Comparison of ENCODE assay signal across 26 mouse cellular contexts in the genomic region with DNA sequence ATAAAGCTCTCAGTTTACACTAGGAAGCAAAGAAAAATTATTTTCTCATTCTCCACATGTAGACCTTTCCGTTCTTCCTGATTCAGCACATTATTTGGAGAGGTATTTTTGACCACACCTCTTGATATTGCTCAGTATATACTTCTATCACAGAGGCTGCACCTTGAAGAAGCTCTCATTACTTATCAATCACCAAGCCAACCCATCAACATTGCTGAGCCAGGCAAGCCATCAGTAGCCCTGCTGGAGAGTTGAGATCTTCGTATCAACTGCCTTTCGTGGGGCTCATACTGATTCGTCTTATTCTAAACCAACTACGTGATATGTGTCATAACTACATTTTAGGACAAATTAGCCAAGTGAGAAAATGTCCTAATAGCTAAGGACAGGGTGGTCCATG. TPM values are rescaled to one million over a fixed set of nuclear protein-coding genes. Genes with fewer than 3 reads are reported as not detected.
DNase-seq lines count a peak whose midpoint lies in the region; ATAC-seq lines count a peak whose summit lies in the region.
"Had no signal": no experiment of that assay in that cellular context is flagged by ENCODE, and none has a peak within 500 bp of the region (broad histone marks: within the 10 kb centered on the region; RNA-seq: fewer than 3 reads in every experiment).

No protein-coding gene starts in this region.

- intact Hi-C loops in left cerebral cortex, postnatal 10 days (cut with DNase I), result no loop called here
- intact Hi-C loops in left cerebral cortex, postnatal 25 days (cut with DNase I), result no loop called here
- intact Hi-C loops in heart, postnatal 25 days (cut with DNase I), result no loop called here

- peak overlapping the region; percentile 72; the same call in 1 of the 2 replicates for H3K27ac ChIP-seq in liver, embryonic 12.5 days
- H3K27ac ChIP-seq in liver, embryonic 16.5 days (ENCODE audit: low read length), result no peak overlapping the region
- H3K27ac ChIP-seq in hindbrain, embryonic 11.5 days (ENCODE audit: low read depth, low read length), result no peak overlapping the region
- H3K27ac ChIP-seq: embryonic facial prominence, embryonic 13.5 days; forebrain, embryonic 10.5 days; gastrocnemius, adult 2 months; heart, embryonic 10.5 days; hindbrain, embryonic 10.5 days; hindbrain, embryonic 15.5 days had no signal

- peaks cover 21% of the 10 kb centered on the region for H3K4me1 ChIP-seq in liver, embryonic 12.5 days
- peaks cover 4% of the 10 kb centered on the region; the same call in 1 of the 2 replicates for H3K4me1 ChIP-seq in liver, embryonic 16.5 days (ENCODE audit: control insufficient read depth, low read depth, low read length)
- H3K4me1 ChIP-seq in hindbrain, embryonic 11.5 days (replicated peaks; ENCODE audit: control insufficient read depth, insufficient read depth, low read length), result no peaks in the 10 kb centered on the region
- H3K4me1 ChIP-seq: embryonic facial prominence, embryonic 13.5 days; forebrain, embryonic 10.5 days; heart, embryonic 10.5 days; hindbrain, embryonic 10.5 days; hindbrain, embryonic 15.5 days had no signal

- 41% methylated on average over 5 of the region's 5 CpGs for WGBS in liver, embryonic 12.5 days (ENCODE audit: insufficient replicate concordance)
- 26% methylated on average over 5 of the region's 5 CpGs for WGBS in liver, embryonic 16.5 days (ENCODE audit: insufficient replicate concordance)
- 93% methylated on average over 5 of the region's 5 CpGs for WGBS in hindbrain, embryonic 11.5 days

- peak; percentile 57; the same call in 1 of the 2 replicates for ATAC-seq in erythroblast, adult 5-6 weeks (replicated peaks; ENCODE audit: low FRiP score, poor library complexity, severe bottlenecking)
- peak; percentile 83 for ATAC-seq in liver, embryonic 12.5 days
- ATAC-seq in liver, embryonic 16.5 days (ENCODE audit: low read depth), result peak; percentile 84
- no peak for ATAC-seq in hindbrain, embryonic 11.5 days (ENCODE audit: low FRiP score)
- ATAC-seq: forebrain, embryonic 14.5 days had no signal

- H3K9ac ChIP-seq in liver, embryonic 12.5 days, result no peak overlapping the region
- no peak overlapping the region for H3K9ac ChIP-seq in liver, embryonic 16.5 days (ENCODE audit: low read depth, low read length)
- H3K9ac ChIP-seq in hindbrain, embryonic 11.5 days (ENCODE audit: low read depth, low read length), result no peak overlapping the region
- H3K9ac ChIP-seq: embryonic facial prominence, embryonic 13.5 days; hindbrain, embryonic 15.5 days had no signal

- no peaks in the 10 kb centered on the region for H3K27me3 ChIP-seq in liver, embryonic 12.5 days (replicated peaks)
- no peaks in the 10 kb centered on the region for H3K27me3 ChIP-seq in liver, embryonic 16.5 days (ENCODE audit: control insufficient read depth, insufficient read depth, low read depth, low read length)
- no peaks in the 10 kb centered on the region for H3K27me3 ChIP-seq in hindbrain, embryonic 11.5 days (ENCODE audit: control insufficient read depth, insufficient read depth, low read length)
- H3K27me3 ChIP-seq: embryonic facial prominence, embryonic 13.5 days; hindbrain, embryonic 15.5 days had no signal

- no peaks in the 10 kb centered on the region for H3K9me3 ChIP-seq in liver, embryonic 12.5 days (replicated peaks)
- H3K9me3 ChIP-seq in liver, embryonic 16.5 days (replicated peaks; ENCODE audit: control insufficient read depth, low read length), result no peaks in the 10 kb centered on the region
- H3K9me3 ChIP-seq in hindbrain, embryonic 11.5 days (ENCODE audit: control insufficient read depth, low read length), result no peaks in the 10 kb centered on the region
- H3K9me3 ChIP-seq: embryonic facial prominence, embryonic 13.5 days; forebrain, embryonic 10.5 days; heart, embryonic 10.5 days; hindbrain, embryonic 10.5 days; hindbrain, embryonic 15.5 days had no signal

- no peaks in the 10 kb centered on the region for H3K36me3 ChIP-seq in liver, embryonic 12.5 days
- no peaks in the 10 kb centered on the region for H3K36me3 ChIP-seq in liver, embryonic 16.5 days (ENCODE audit: control insufficient read depth, insufficient read depth)
- no peaks in the 10 kb centered on the region for H3K36me3 ChIP-seq in hindbrain, embryonic 11.5 days (ENCODE audit: control insufficient read depth, insufficient read depth, low read length)
- H3K36me3 ChIP-seq: embryonic facial prominence, embryonic 13.5 days; forebrain, embryonic 10.5 days; heart, embryonic 10.5 days; hindbrain, embryonic 10.5 days; hindbrain, embryonic 15.5 days had no signal

- no peak overlapping the region for H3K4me3 ChIP-seq in liver, embryonic 12.5 days
- H3K4me3 ChIP-seq in liver, embryonic 16.5 days (ENCODE audit: low read depth, low read length), result no peak overlapping the region
- no peak overlapping the region for H3K4me3 ChIP-seq in hindbrain, embryonic 11.5 days (ENCODE audit: low read depth, low read length)
- H3K4me3 ChIP-seq: embryonic facial prominence, embryonic 13.5 days; forebrain, embryonic 10.5 days; gastrocnemius, adult 2 months; heart, embryonic 10.5 days; hindbrain, embryonic 10.5 days; hindbrain, embryonic 15.5 days had no signal

- H3K4me2 ChIP-seq in liver, embryonic 12.5 days, result 0 out of 2 replicates have a peak overlapping the region, but pooled peaks have one; percentile 8
- no peak overlapping the region for H3K4me2 ChIP-seq in liver, embryonic 16.5 days (ENCODE audit: low read depth, low read length)
- no peak overlapping the region for H3K4me2 ChIP-seq in hindbrain, embryonic 11.5 days (replicated peaks; ENCODE audit: low read depth, low read length)
- H3K4me2 ChIP-seq: embryonic facial prominence, embryonic 13.5 days; hindbrain, embryonic 15.5 days had no signal

- peak; percentile 60 for DNase-seq in c-Kit-positive CD71-positive TER-119-negative erythroid progenitor cells, embryonic 14.5 days (ENCODE audit: low read depth)
- no peak for DNase-seq in left cerebral cortex, postnatal 10 days (ENCODE audit: extremely low spot score in 1 of 2, low spot score in 2 of 2)
- DNase-seq in left cerebral cortex, postnatal 25 days (ENCODE audit: low spot score in 2 of 2), result no peak
- DNase-seq in heart, postnatal 25 days (ENCODE audit: low spot score), result no peak
- no peak for DNase-seq in hindbrain, embryonic 11.5 days (ENCODE audit: low spot score)
- DNase-seq: adrenal gland, postnatal 36 days; cerebellum, adult 11-12 months; cerebellum, adult 9-10 months; cerebellum, postnatal 25 days; gastrocnemius, adult 2 months; gastrocnemius, postnatal 25 days; heart, adult 11 months; heart, postnatal 10 days had no signal

RNA-seq across cellular contexts. Expression of a gene that starts 20.1 kb away (rescaled TPM):
- not detected in 2 replicates for total RNA-seq in erythroblast, adult 5-6 weeks (2015; ENCODE audit: low replicate concordance)
- total RNA-seq in erythroblast, adult 5-6 weeks (2017; ENCODE audit: low replicate concordance), result not detected in 2 replicates
- polyA plus RNA-seq in liver, embryonic 12.5 days (2016; fragmentation: Nextera tagmentation; extraction: Ambion mirVana), result not detected in 2 replicates
- polyA plus RNA-seq in liver, embryonic 16.5 days (2015; fragmentation: Nextera tagmentation; extraction: Ambion mirVana), result not detected in 2 replicates
- total RNA-seq in left cerebral cortex, postnatal 10 days (2021), result not detected
- total RNA-seq in left cerebral cortex, postnatal 25 days (2021), result not detected
- total RNA-seq in heart, postnatal 25 days (2021), result not detected
- polyA plus RNA-seq in hindbrain, embryonic 11.5 days (2014; fragmentation: Nextera tagmentation; extraction: Ambion mirVana), result not detected in 2 replicates
- total RNA-seq: adrenal gland, adult 18-20 months; adrenal gland, postnatal 36 days; gastrocnemius, adult 2 months; gastrocnemius, postnatal 25 days; heart, postnatal 10 days; MEL had no signal
- polyA plus RNA-seq: C2C12; embryonic facial prominence, embryonic 13.5 days; forebrain, embryonic 10.5 days; forebrain, embryonic 14.5 days; heart, embryonic 10.5 days; heart, embryonic 14.5 days; hindbrain, embryonic 10.5 days; hindbrain, embryonic 15.5 days had no signal

RNA-seq across cellular contexts. Expression of a gene that starts 30.4 kb away (rescaled TPM):
- total RNA-seq in erythroblast, adult 5-6 weeks (2015; ENCODE audit: low replicate concordance), result not detected in 2 replicates
- not detected in 2 replicates for total RNA-seq in erythroblast, adult 5-6 weeks (2017; ENCODE audit: low replicate concordance)
- polyA plus RNA-seq in liver, embryonic 12.5 days (2016; fragmentation: Nextera tagmentation; extraction: Ambion mirVana), result not detected in 2 replicates
- polyA plus RNA-seq in liver, embryonic 16.5 days (2015; fragmentation: Nextera tagmentation; extraction: Ambion mirVana), result not detected in 2 replicates
- not detected for total RNA-seq in left cerebral cortex, postnatal 10 days (2021)
- not detected for total RNA-seq in left cerebral cortex, postnatal 25 days (2021)
- not detected for total RNA-seq in heart, postnatal 25 days (2021)
- polyA plus RNA-seq in hindbrain, embryonic 11.5 days (2014; fragmentation: Nextera tagmentation; extraction: Ambion mirVana), result not detected in 2 replicates
- total RNA-seq: adrenal gland, adult 18-20 months; adrenal gland, postnatal 36 days; gastrocnemius, adult 2 months; gastrocnemius, postnatal 25 days; heart, postnatal 10 days; MEL had no signal
- polyA plus RNA-seq: C2C12; embryonic facial prominence, embryonic 13.5 days; forebrain, embryonic 10.5 days; forebrain, embryonic 14.5 days; heart, embryonic 10.5 days; heart, embryonic 14.5 days; hindbrain, embryonic 10.5 days; hindbrain, embryonic 15.5 days had no signal

RNA-seq across cellular contexts. Expression of a gene that starts 36.4 kb away (rescaled TPM):
- total RNA-seq in erythroblast, adult 5-6 weeks (2015; ENCODE audit: low replicate concordance), result 2.7 TPM in 1 of 2 replicates, not detected in the other
- total RNA-seq in erythroblast, adult 5-6 weeks (2017; ENCODE audit: low replicate concordance), result not detected in 2 replicates
- not detected in 2 replicates for polyA plus RNA-seq in liver, embryonic 12.5 days (2016; fragmentation: Nextera tagmentation; extraction: Ambion mirVana)
- 0.09 TPM in 1 of 2 replicates, not detected in the other for polyA plus RNA-seq in liver, embryonic 16.5 days (2015; fragmentation: Nextera tagmentation; extraction: Ambion mirVana)
- under 1 TPM in 1 of 2 experiments, not detected in 1; 0.43 TPM for total RNA-seq in left cerebral cortex, postnatal 10 days (2021)
- total RNA-seq in left cerebral cortex, postnatal 25 days (2021), result not detected
- total RNA-seq in heart, postnatal 25 days (2021), result not detected
- not detected in 2 replicates for polyA plus RNA-seq in hindbrain, embryonic 11.5 days (2014; fragmentation: Nextera tagmentation; extraction: Ambion mirVana)
- total RNA-seq: gastrocnemius, adult 2 months; gastrocnemius, postnatal 25 days; heart, postnatal 10 days; MEL had no signal
- polyA plus RNA-seq: C2C12; embryonic facial prominence, embryonic 13.5 days; forebrain, embryonic 10.5 days; forebrain, embryonic 14.5 days; heart, embryonic 10.5 days; heart, embryonic 14.5 days; hindbrain, embryonic 10.5 days; hindbrain, embryonic 15.5 days had no signal

RNA-seq across cellular contexts. Expression of a gene that starts 42.9 kb away (rescaled TPM):
- total RNA-seq in erythroblast, adult 5-6 weeks (2015; ENCODE audit: low replicate concordance), result 14.6 and 29.5 TPM in 2 replicates
- total RNA-seq in erythroblast, adult 5-6 weeks (2017; ENCODE audit: low replicate concordance), result 4.2 and 15.3 TPM in 2 replicates
- polyA plus RNA-seq in liver, embryonic 12.5 days (2016; fragmentation: Nextera tagmentation; extraction: Ambion mirVana), result 54.5 and 62.6 TPM in 2 replicates
- 27.5 and 31.1 TPM in 2 replicates for polyA plus RNA-seq in liver, embryonic 16.5 days (2015; fragmentation: Nextera tagmentation; extraction: Ambion mirVana)
- 10 to 100 TPM; 48.3 to 50.1 TPM for total RNA-seq in left cerebral cortex, postnatal 10 days (2021)
- 10 to 100 TPM; 38.4 to 39.8 TPM for total RNA-seq in left cerebral cortex, postnatal 25 days (2021)
- 100 to 1,000 TPM; 103 to 108 TPM for total RNA-seq in heart, postnatal 25 days (2021)
- 49.2 and 50.8 TPM in 2 replicates for polyA plus RNA-seq in hindbrain, embryonic 11.5 days (2014; fragmentation: Nextera tagmentation; extraction: Ambion mirVana)
